Mouse (Mus musculus) neural tube, embryonic 13.5 days (tissue): Measurements from ENCODE around the gene Tgfbr3. TPM values are rescaled to one million over a fixed set of nuclear protein-coding genes. Genes with fewer than 3 reads are reported as not detected.

ENCODE experiments used
- ATAC-seq: fragments of 200-750 bp; cut with Nextera tagmentation; 2 replicates; pipeline ENCODE4 v1.8.0; 2017; ENCODE audit warnings: low read depth, mild to moderate bottlenecking, moderate TSS enrichment, moderate library complexity
- H3K27ac ChIP-seq: fragments of 300-500 bp; sonication (generic); replicated peaks from 2 replicates; pipeline ENCODE4 v1.5.1; 2015; ENCODE audit warnings: moderate library complexity, mild to moderate bottlenecking, inconsistent platforms
- H3K27me3 ChIP-seq: fragments of 300-500 bp; sonication (generic); 2 replicates; pipeline ENCODE4 v1.6.1; 2015; ENCODE audit warnings: mild to moderate bottlenecking, inconsistent platforms
- H3K36me3 ChIP-seq: fragments of 300-500 bp; sonication (generic); 2 replicates; pipeline ENCODE4 v1.6.1; 2015; ENCODE audit warnings: mild to moderate bottlenecking, inconsistent platforms
- H3K4me1 ChIP-seq: fragments of 300-500 bp; sonication (generic); replicated peaks from 2 replicates; pipeline ENCODE4 v1.6.1; 2015; ENCODE audit warnings: inconsistent platforms
- H3K4me2 ChIP-seq: fragments of 300-500 bp; sonication (generic); 2 replicates; pipeline ENCODE4 v1.6.1; 2015; ENCODE audit warnings: inconsistent platforms, mild to moderate bottlenecking, moderate library complexity
- H3K4me3 ChIP-seq: fragments of 300-500 bp; sonication (generic); 2 replicates; pipeline ENCODE4 v1.5.1; 2015; ENCODE audit warnings: mild to moderate bottlenecking, inconsistent platforms
- H3K9ac ChIP-seq: fragments of 300-500 bp; sonication (generic); 2 replicates; pipeline ENCODE4 v1.6.1; 2015; ENCODE audit warnings: moderate library complexity, mild to moderate bottlenecking, inconsistent platforms
- H3K9me3 ChIP-seq: fragments of 300-500 bp; sonication (generic); 2 replicates; pipeline ENCODE4 v1.6.1; 2016; ENCODE audit warnings: inconsistent platforms
- WGBS: fragments of 180-500 bp; shearing (Covaris S2); methylation state at CpG from one replicate; pipeline ENCODE4 v1.1.7; 2015; 5-methylcytosine and 5-hydroxymethylcytosine counted together
- polyA plus RNA-seq: library from polyadenylated mRNA; unstranded; fragments of >200 nt; fragmentation: Nextera tagmentation; extraction: Ambion mirVana; gene quantifications from 2 replicates; pipeline ENCODE4 v1.2.1, GENCODE M21; 2015

Gene Tgfbr3
- polyA plus RNA-seq, 1 experiment from 2014 or later: 6.9 TPM

- H3K27ac ChIP-seq: peak overlapping the region; percentile 43
- no peak overlapping the region for H3K4me3 ChIP-seq
- no peaks in the 10 kb centered on the region for H3K9me3 ChIP-seq
- no peak overlapping the region for H3K4me2 ChIP-seq
- 30% methylated on average over 6 of the region's 6 CpGs for WGBS
- ATAC-seq: 0 out of 2 replicates have a peak, but pooled peaks have one; percentile 49
- H3K27me3 ChIP-seq: no peaks in the 10 kb centered on the region; the same call in none of the 2 replicates
- peaks cover 18% of the 10 kb centered on the region for H3K4me1 ChIP-seq
- no peaks in the 10 kb centered on the region for H3K36me3 ChIP-seq
- 0 out of 2 replicates have a peak overlapping the region, but pooled peaks have one; percentile 34 for H3K9ac ChIP-seq
These were observed 20.5 kb downstream of the Tgfbr3 start for GRCm38 (mm10) chr5:107269006-107269328.

- Histone ChIP-seq H3K9ac (no peak overlapping the region), H3K4me1 (peaks cover 18% of the 10 kb centered on the region), H3K27me3 (no peaks in the 10 kb centered on the region; the same call in none of the 2 replicates), H3K27ac (peak overlapping the region; percentile 43), H3K36me3 (no peaks in the 10 kb centered on the region), H3K4me3 (no peak overlapping the region), H3K4me2 (0 out of 2 replicates have a peak overlapping the region, but pooled peaks have one; percentile 4), H3K9me3 (no peaks in the 10 kb centered on the region)
- peak; percentile 46; the same call in 1 of the 2 replicates for ATAC-seq
- WGBS: 39% methylated on average over 16 of the region's 16 CpGs
These were observed 21.1 kb downstream of the Tgfbr3 start for GRCm38 (mm10) chr5:107268121-107269005.

GRCm38 (mm10) chr5:107266566-107266965 is 22.9 kb downstream of the Tgfbr3 start:
- Histone ChIP-seq H3K9ac (no peak overlapping the region), H3K36me3 (no peaks in the 10 kb centered on the region), H3K4me2 (no peak overlapping the region), H3K27me3 (no peaks in the 10 kb centered on the region; the same call in 1 of the 2 replicates), H3K4me1 (peaks cover 18% of the 10 kb centered on the region), H3K4me3 (no peak overlapping the region), H3K27ac (no peak overlapping the region), H3K9me3 (no peaks in the 10 kb centered on the region)
- WGBS: 87% methylated on average over 3 of the region's 3 CpGs
- ATAC-seq: no peak

- Histone ChIP-seq H3K4me3 (no peak overlapping the region), H3K27ac (no peak overlapping the region), H3K27me3 (no peaks in the 10 kb centered on the region; the same call in 1 of the 2 replicates), H3K9ac (no peak overlapping the region), H3K4me2 (no peak overlapping the region), H3K9me3 (no peaks in the 10 kb centered on the region), H3K4me1 (peaks cover 18% of the 10 kb centered on the region), H3K36me3 (no peaks in the 10 kb centered on the region)
- 93% methylated on average over 16 of the region's 16 CpGs for WGBS
- ATAC-seq: no peak
These were observed 24.7 kb downstream of the Tgfbr3 start for GRCm38 (mm10) chr5:107264426-107265360.

GRCm38 (mm10) chr5:107263836-107264235 is 25.6 kb downstream of the Tgfbr3 start:
- no peak overlapping the region for H3K4me3 ChIP-seq
- no peak for ATAC-seq
- no peaks in the 10 kb centered on the region for H3K36me3 ChIP-seq
- H3K4me1 ChIP-seq: peaks cover 13% of the 10 kb centered on the region
- no peak overlapping the region for H3K4me2 ChIP-seq
- no peaks in the 10 kb centered on the region for H3K9me3 ChIP-seq
- H3K27ac ChIP-seq: no peak overlapping the region
- WGBS: 84% methylated on average over 3 of the region's 3 CpGs
- H3K27me3 ChIP-seq: no peaks in the 10 kb centered on the region; the same call in 1 of the 2 replicates
- no peak overlapping the region for H3K9ac ChIP-seq

- WGBS: 87% methylated on average over 6 of the region's 6 CpGs
- H3K27me3 ChIP-seq: no peaks in the 10 kb centered on the region
- H3K9me3 ChIP-seq: no peaks in the 10 kb centered on the region
- no peak overlapping the region for H3K4me2 ChIP-seq
- no peak for ATAC-seq
- no peaks in the 10 kb centered on the region for H3K36me3 ChIP-seq
- H3K27ac ChIP-seq: no peak overlapping the region
- H3K4me1 ChIP-seq: no peaks in the 10 kb centered on the region
- H3K9ac ChIP-seq: no peak overlapping the region
- H3K4me3 ChIP-seq: no peak overlapping the region
These were observed 27.5 kb downstream of the Tgfbr3 start for GRCm38 (mm10) chr5:107261930-107262329.

DNA sequence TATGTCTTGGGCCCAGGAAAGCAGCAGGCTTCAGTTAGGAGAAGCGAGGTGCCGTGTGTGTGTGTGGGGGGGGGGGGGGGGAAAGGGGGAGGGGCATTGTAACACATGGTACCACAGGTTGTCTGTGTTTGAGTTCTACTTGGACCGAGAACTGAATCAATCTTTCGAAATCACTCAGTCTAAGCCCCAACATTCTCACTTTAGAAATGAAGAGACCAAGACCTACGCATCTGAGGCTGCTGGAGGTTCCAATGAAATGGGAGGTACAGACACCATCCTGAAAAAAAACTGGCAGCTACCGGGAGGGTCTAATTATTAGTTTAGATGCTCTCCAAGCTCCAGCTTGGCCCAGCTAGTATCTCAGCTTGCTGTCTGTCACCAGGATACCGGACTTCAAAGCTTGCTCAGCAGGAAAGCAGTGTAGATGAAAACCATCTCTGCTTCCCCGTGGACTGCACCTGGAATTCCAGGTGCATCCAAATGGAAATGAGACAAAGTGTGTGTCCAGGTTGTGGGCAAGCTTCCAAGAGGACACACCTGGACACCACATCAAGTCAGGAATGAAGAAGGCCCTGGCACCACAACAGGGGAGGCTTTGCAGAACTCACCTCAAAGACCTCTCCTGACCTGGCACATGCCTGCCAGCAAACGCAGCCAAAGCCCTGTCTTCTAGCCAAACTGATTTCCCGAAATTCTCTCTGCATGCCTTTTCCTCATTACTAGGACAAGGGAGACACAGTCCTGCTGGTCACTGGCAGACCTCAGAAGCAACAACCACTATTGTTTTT is 28.5 kb downstream of the Tgfbr3 start:
- 70% methylated on average over 10 of the region's 10 CpGs for WGBS
- Histone ChIP-seq H3K4me1 (no peaks in the 10 kb centered on the region), H3K4me2 (no peak overlapping the region), H3K36me3 (no peaks in the 10 kb centered on the region), H3K9me3 (no peaks in the 10 kb centered on the region), H3K4me3 (no peak overlapping the region), H3K27me3 (no peaks in the 10 kb centered on the region), H3K27ac (no peak overlapping the region), H3K9ac (no peak overlapping the region)
- no peak for ATAC-seq

GRCm38 (mm10) chr5:107259487-107260040 is 29.9 kb downstream of the Tgfbr3 start:
- no peak overlapping the region for H3K4me3 ChIP-seq
- no peaks in the 10 kb centered on the region for H3K4me1 ChIP-seq
- no peaks in the 10 kb centered on the region for H3K27me3 ChIP-seq
- 87% methylated on average over 4 of the region's 4 CpGs for WGBS
- no peak overlapping the region for H3K4me2 ChIP-seq
- no peak for ATAC-seq
- H3K9me3 ChIP-seq: 0 out of 2 replicates have a peak, but pooled peaks cover under 1% of the 10 kb centered on the region
- no peak overlapping the region for H3K9ac ChIP-seq
- H3K27ac ChIP-seq: no peak overlapping the region
- no peaks in the 10 kb centered on the region for H3K36me3 ChIP-seq

DNA sequence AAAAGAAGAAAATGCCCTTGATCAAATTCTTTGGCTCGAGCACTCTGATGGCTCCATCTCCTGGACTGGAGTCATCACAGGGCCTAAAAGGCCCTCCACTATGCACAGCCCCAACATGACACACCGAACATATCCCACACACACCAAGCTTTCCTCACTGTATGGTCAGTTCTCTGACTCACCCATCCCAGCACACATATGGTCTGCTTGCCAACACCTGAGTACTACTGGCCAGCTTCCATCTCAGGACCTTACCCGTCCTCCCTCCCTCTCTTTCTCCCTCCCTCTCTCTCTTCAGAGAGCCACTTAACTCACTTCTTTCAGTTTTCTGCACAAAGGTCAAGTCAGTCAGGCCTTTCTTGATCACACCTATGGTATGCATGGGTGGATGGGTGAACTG is 36.0 kb downstream of the Tgfbr3 start:
- no peak for ATAC-seq

GRCm38 (mm10) chr5:107252435-107252834 is 37.0 kb downstream of the Tgfbr3 start:
- peaks cover 29% of the 10 kb centered on the region for H3K4me1 ChIP-seq
- no peaks in the 10 kb centered on the region for H3K36me3 ChIP-seq
- ATAC-seq: no peak
- no peak overlapping the region for H3K4me2 ChIP-seq
- no peak overlapping the region for H3K27ac ChIP-seq
- H3K9ac ChIP-seq: no peak overlapping the region
- WGBS: 50% methylated on average over 1 of the region's 1 CpGs
- H3K27me3 ChIP-seq: peaks cover 29% of the 10 kb centered on the region
- peaks cover 8% of the 10 kb centered on the region; the same call in 1 of the 2 replicates for H3K9me3 ChIP-seq
- H3K4me3 ChIP-seq: no peak overlapping the region

More for the DNA sequence above, 36.0 kb downstream of the Tgfbr3 start:
- H3K36me3 ChIP-seq: no peaks in the 10 kb centered on the region
- 91% methylated on average over 3 of the region's 3 CpGs for WGBS
- H3K4me3 ChIP-seq: no peak overlapping the region
- no peak overlapping the region for H3K4me2 ChIP-seq
- H3K27me3 ChIP-seq: peaks cover 29% of the 10 kb centered on the region
- H3K27ac ChIP-seq: no peak overlapping the region
- peaks cover 29% of the 10 kb centered on the region for H3K4me1 ChIP-seq
- no peak overlapping the region for H3K9ac ChIP-seq
- H3K9me3 ChIP-seq: peaks cover 8% of the 10 kb centered on the region; the same call in 1 of the 2 replicates

DNA sequence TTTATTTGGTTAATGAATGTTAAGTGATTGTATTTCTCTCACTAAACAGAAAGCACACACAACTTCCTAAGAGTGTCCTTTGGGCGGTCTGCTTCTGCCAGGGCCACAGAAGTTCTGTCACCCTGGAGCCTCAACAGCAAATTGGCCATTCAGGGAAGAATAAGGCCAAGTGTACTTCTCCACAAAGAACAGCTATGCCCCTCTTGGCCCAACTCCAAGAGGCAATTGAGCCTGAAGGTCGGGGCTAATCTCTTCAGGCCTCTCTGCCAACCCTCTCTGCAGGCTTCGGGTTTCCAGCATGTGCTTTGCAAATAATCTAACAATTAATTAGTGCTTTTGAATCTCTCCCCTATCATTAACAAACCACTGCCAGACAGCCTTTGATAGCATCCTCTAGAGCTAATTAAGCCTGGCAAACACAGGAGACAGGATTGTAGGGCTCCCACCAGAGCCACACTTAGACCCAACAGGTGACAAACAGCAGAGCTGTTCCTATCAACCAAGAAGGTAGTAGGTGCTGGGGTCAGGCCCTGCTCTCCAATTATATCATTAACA is 37.6 kb downstream of the Tgfbr3 start:
- H3K36me3 ChIP-seq: no peaks in the 10 kb centered on the region
- peaks cover 29% of the 10 kb centered on the region for H3K27me3 ChIP-seq
- ATAC-seq: peak; percentile 86
- peaks cover 8% of the 10 kb centered on the region; the same call in 1 of the 2 replicates for H3K9me3 ChIP-seq
- no peak overlapping the region for H3K4me2 ChIP-seq
- H3K4me3 ChIP-seq: no peak overlapping the region
- no peak overlapping the region for H3K9ac ChIP-seq
- H3K27ac ChIP-seq: no peak overlapping the region
- peaks cover 29% of the 10 kb centered on the region for H3K4me1 ChIP-seq
- 10% methylated on average over 3 of the region's 3 CpGs for WGBS
